Mouse (Mus musculus): Measurements from ENCODE around the gene Il1f5. TPM values are rescaled to one million over a fixed set of nuclear protein-coding genes. Genes with fewer than 3 reads are reported as not detected.

The Il1f5 gene
- polyA plus RNA-seq (2012; rRNA removed), result not detected in 2 replicates

GRCm38 (mm10) chr2:24276654-24277053 lies at the start of gene Il1f5:
Il1f5 (plus strand) TSS chr2:24276954.
- TF ChIP-seq CTCF (IDR thresholded peaks at IDR 0.05; ENCODE audit: extremely low read depth, insufficient read length, insufficient replicate concordance, low read depth, low read length) (no peak), POLR2A (IDR thresholded peaks at IDR 0.05; ENCODE audit: low read depth, low read length) (no peak)
- Histone ChIP-seq H3K4me3 (ENCODE audit: low read depth, low read length) (no peak within 1 kb of the TSS), H3K4me1 (ENCODE audit: control insufficient read depth, insufficient read depth, insufficient read length, low read length) (no peaks in the 10 kb centered on the region), H3K36me3 (ENCODE audit: control insufficient read depth, insufficient read depth, low read length) (no peaks in the 10 kb centered on the region), H3K27me3 (ENCODE audit: control insufficient read depth, insufficient read depth, low read length) (no peaks in the 10 kb centered on the region), H3K27ac (ENCODE audit: insufficient read depth, low read depth, low read length) (no peak within 1 kb of the TSS)

GRCm38 (mm10) chr2:24227191-24227590 lies 49.6 kb upstream of the Il1f5 start:
- 66% methylated on average over 2 of the region's 2 CpGs for WGBS
- Histone ChIP-seq H3K4me1 (ENCODE audit: control insufficient read depth, insufficient read depth, insufficient read length, low read length) (no peaks in the 10 kb centered on the region), H3K27me3 (ENCODE audit: control insufficient read depth, insufficient read depth, low read length) (no peaks in the 10 kb centered on the region), H3K4me3 (ENCODE audit: low read depth, low read length) (no peak overlapping the region), H3K27ac (ENCODE audit: insufficient read depth, low read depth, low read length) (no peak overlapping the region), H3K36me3 (ENCODE audit: control insufficient read depth, insufficient read depth, low read length) (no peaks in the 10 kb centered on the region)
- TF ChIP-seq CTCF (IDR thresholded peaks at IDR 0.05; ENCODE audit: extremely low read depth, insufficient read length, insufficient replicate concordance, low read depth, low read length) (no peak), POLR2A (IDR thresholded peaks at IDR 0.05; ENCODE audit: low read depth, low read length) (no peak)

GRCm38 (mm10) chr2:24267503-24267902 lies 9.3 kb upstream of the Il1f5 start:
- Histone ChIP-seq H3K4me1 (ENCODE audit: control insufficient read depth, insufficient read depth, insufficient read length, low read length) (no peaks in the 10 kb centered on the region), H3K27ac (ENCODE audit: insufficient read depth, low read depth, low read length) (no peak overlapping the region), H3K27me3 (ENCODE audit: control insufficient read depth, insufficient read depth, low read length) (no peaks in the 10 kb centered on the region), H3K4me3 (ENCODE audit: low read depth, low read length) (no peak overlapping the region), H3K36me3 (ENCODE audit: control insufficient read depth, insufficient read depth, low read length) (no peaks in the 10 kb centered on the region)
- no peak for TF ChIP-seq CTCF (IDR thresholded peaks at IDR 0.05; ENCODE audit: extremely low read depth, insufficient read length, insufficient replicate concordance, low read depth, low read length)
- no peak for TF ChIP-seq POLR2A (IDR thresholded peaks at IDR 0.05; ENCODE audit: low read depth, low read length)
- WGBS, result 63% methylated on average over 1 of the region's 1 CpGs

- TF ChIP-seq POLR2A (IDR thresholded peaks at IDR 0.05; ENCODE audit: low read depth, low read length) (no peak), CTCF (IDR thresholded peaks at IDR 0.05; ENCODE audit: extremely low read depth, insufficient read length, insufficient replicate concordance, low read depth, low read length) (no peak)
- Histone ChIP-seq H3K27me3 (ENCODE audit: control insufficient read depth, insufficient read depth, low read length) (no peaks in the 10 kb centered on the region), H3K4me3 (ENCODE audit: low read depth, low read length) (no peak overlapping the region), H3K36me3 (ENCODE audit: control insufficient read depth, insufficient read depth, low read length) (no peaks in the 10 kb centered on the region), H3K27ac (ENCODE audit: insufficient read depth, low read depth, low read length) (no peak overlapping the region), H3K4me1 (ENCODE audit: control insufficient read depth, insufficient read depth, insufficient read length, low read length) (no peaks in the 10 kb centered on the region)
- WGBS, result 80% methylated on average over 2 of the region's 2 CpGs
Observed at GRCm38 (mm10) chr2:24273619-24274018, 3.1 kb upstream of the Il1f5 start.

- Histone ChIP-seq H3K4me1 (ENCODE audit: control insufficient read depth, insufficient read depth, insufficient read length, low read length) (no peaks in the 10 kb centered on the region), H3K4me3 (ENCODE audit: low read depth, low read length) (no peak overlapping the region), H3K36me3 (ENCODE audit: control insufficient read depth, insufficient read depth, low read length) (no peaks in the 10 kb centered on the region), H3K27ac (ENCODE audit: insufficient read depth, low read depth, low read length) (no peak overlapping the region), H3K27me3 (ENCODE audit: control insufficient read depth, insufficient read depth, low read length) (no peaks in the 10 kb centered on the region)
- 34% methylated on average over 1 of the region's 1 CpGs for whole genome bisulfite sequencing
- TF ChIP-seq POLR2A (IDR thresholded peaks at IDR 0.05; ENCODE audit: low read depth, low read length) (no peak), CTCF (IDR thresholded peaks at IDR 0.05; ENCODE audit: extremely low read depth, insufficient read length, insufficient replicate concordance, low read depth, low read length) (no peak)
Observed at GRCm38 (mm10) chr2:24275146-24275545, 1.6 kb upstream of the Il1f5 start.

- Histone ChIP-seq H3K4me3 (ENCODE audit: low read depth, low read length) (no peak within 1 kb of the TSS), H3K27ac (ENCODE audit: insufficient read depth, low read depth, low read length) (no peak within 1 kb of the TSS), H3K36me3 (ENCODE audit: control insufficient read depth, insufficient read depth, low read length) (no peaks in the 10 kb centered on the region), H3K27me3 (ENCODE audit: control insufficient read depth, insufficient read depth, low read length) (no peaks in the 10 kb centered on the region), H3K4me1 (ENCODE audit: control insufficient read depth, insufficient read depth, insufficient read length, low read length) (no peaks in the 10 kb centered on the region)
- TF ChIP-seq POLR2A (IDR thresholded peaks at IDR 0.05; ENCODE audit: low read depth, low read length) (no peak), CTCF (IDR thresholded peaks at IDR 0.05; ENCODE audit: extremely low read depth, insufficient read length, insufficient replicate concordance, low read depth, low read length) (no peak)
- 71% methylated on average over 5 of the region's 5 CpGs for WGBS
Observed at GRCm38 (mm10) chr2:24290896-24291295, 14.1 kb downstream of the Il1f5 start, which contains the start of gene Il1f10. Il1f10 (plus strand) TSS chr2:24291196.

GRCm38 (mm10) chr2:24294616-24295015 lies 17.9 kb downstream of the Il1f5 start:
- TF ChIP-seq CTCF (IDR thresholded peaks at IDR 0.05; ENCODE audit: extremely low read depth, insufficient read length, insufficient replicate concordance, low read depth, low read length), result no peak
- TF ChIP-seq POLR2A (IDR thresholded peaks at IDR 0.05; ENCODE audit: low read depth, low read length), result no peak
- WGBS, result 38% methylated on average over 1 of the region's 1 CpGs
- H3K27me3 ChIP-seq (ENCODE audit: control insufficient read depth, insufficient read depth, low read length), result no peaks in the 10 kb centered on the region
- no peak overlapping the region for H3K4me3 ChIP-seq (ENCODE audit: low read depth, low read length)
- no peaks in the 10 kb centered on the region for H3K36me3 ChIP-seq (ENCODE audit: control insufficient read depth, insufficient read depth, low read length)
- H3K4me1 ChIP-seq (ENCODE audit: control insufficient read depth, insufficient read depth, insufficient read length, low read length), result no peaks in the 10 kb centered on the region
- H3K27ac ChIP-seq (ENCODE audit: insufficient read depth, low read depth, low read length), result no peak overlapping the region

GRCm38 (mm10) chr2:24296837-24297236 lies 20.1 kb downstream of the Il1f5 start:
- WGBS, result 2% methylated on average over 3 of the region's 3 CpGs
- H3K4me1 ChIP-seq (ENCODE audit: control insufficient read depth, insufficient read depth, insufficient read length, low read length), result no peaks in the 10 kb centered on the region
- no peak overlapping the region for H3K27ac ChIP-seq (ENCODE audit: insufficient read depth, low read depth, low read length)
- no peak for TF ChIP-seq CTCF (IDR thresholded peaks at IDR 0.05; ENCODE audit: extremely low read depth, insufficient read length, insufficient replicate concordance, low read depth, low read length)
- H3K4me3 ChIP-seq (ENCODE audit: low read depth, low read length), result no peak overlapping the region
- no peaks in the 10 kb centered on the region for H3K27me3 ChIP-seq (ENCODE audit: control insufficient read depth, insufficient read depth, low read length)
- no peaks in the 10 kb centered on the region for H3K36me3 ChIP-seq (ENCODE audit: control insufficient read depth, insufficient read depth, low read length)

Measured in small intestine, adult 2 months (tissue).